Mouse (Mus musculus) layer of hippocampus, adult 8-10 months (tissue): ENCODE measurements at regions not wholly inside any gene's neighbourhood (a gene's known extent, or its start where the extent isn't known, plus 50 kb on each side); places are given as distances from the start of the nearest gene placed in this dataset.

Experiments
- DNase-seq, 2 experiments: peaks; one replicate each; pipeline ENCODE4 v3.0.0; 2022; ENCODE audit warnings: low spot score in 2 of 2

GRCm38 (mm10) chr17:88255744-88256598 lies 184.5 kb upstream of the Foxn2 start:
- peak in 1 of 2 experiments; percentile 71 for DNase-seq

DNA sequence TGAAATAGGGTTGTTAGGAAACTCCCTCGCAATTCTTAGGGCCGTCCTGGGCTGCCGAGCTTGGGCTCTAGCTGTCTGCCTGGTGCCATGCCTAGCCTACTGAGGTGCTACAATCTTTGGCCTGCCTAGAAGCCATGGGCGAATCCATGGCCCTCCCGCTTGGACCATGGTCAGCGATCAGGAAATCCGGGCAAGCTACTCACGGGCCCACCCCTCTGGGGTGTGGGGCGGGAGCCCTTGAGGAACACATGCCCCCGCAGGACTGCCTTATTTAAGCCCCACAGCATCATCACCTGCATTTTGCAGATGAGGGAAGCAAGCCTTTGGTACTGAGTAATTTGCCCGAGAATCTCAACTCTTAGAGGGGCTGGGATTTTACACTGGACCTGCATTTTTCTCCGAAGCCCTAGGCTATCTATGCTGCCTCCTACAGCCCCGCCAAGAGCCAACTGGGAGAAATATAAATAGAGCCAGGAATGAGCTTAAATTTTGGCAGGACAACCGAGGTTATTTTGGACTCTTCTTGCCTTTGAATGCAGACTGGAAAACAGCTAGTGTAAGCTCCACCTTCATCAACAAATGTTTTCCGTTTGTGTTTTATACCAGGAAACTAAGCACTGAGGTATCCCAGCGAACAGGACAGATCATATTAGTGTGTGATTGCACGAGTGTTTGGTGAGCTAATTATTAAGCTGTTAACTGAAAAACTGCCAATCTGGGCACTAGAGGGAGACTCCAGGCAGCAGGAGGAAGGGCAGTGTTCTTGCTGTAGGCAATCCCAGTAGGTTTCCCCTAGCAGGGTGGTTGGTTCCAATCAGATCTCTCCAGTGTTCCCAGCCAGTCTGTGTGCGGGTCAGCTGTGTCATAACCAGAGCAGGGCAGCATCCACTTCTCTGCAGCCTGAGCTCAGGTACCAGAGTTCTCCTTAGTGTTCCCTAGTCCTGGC lies 183.6 kb upstream of the Foxn2 start:
- peak; percentile 55 to 63 for DNase-seq

- DNase-seq: no peak
Measured at GRCm38 (mm10) chr17:88258361-88258796, 182.1 kb upstream of the Foxn2 start.

GRCm38 (mm10) chr17:88260176-88260575 lies 180.3 kb upstream of the Foxn2 start:
- no peak for DNase-seq

DNA sequence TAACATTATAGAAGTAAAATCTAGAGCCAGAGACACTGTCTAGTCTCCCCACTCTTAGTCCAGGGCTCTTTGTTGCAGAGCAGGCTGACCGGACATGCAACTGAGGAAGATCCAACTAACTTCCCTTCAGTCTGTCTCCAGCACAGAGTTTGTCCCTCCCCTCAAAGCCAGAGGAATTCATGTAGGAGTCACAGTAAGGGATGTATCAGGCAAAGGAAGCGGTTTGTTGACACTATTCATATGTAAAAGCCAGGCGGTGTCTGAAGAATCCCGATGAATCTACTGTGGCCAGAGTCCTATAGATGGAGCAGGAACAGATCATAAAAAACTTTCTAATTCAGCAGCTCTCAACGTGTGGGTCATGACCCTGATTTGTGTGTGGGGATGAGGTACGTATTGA lies 179.7 kb upstream of the Foxn2 start:
- DNase-seq: no peak

GRCm38 (mm10) chr17:88261556-88261955 lies 179.0 kb upstream of the Foxn2 start:
- no peak for DNase-seq

GRCm38 (mm10) chr17:88262326-88263187 lies 178.0 kb upstream of the Foxn2 start:
- DNase-seq: peak; percentile 79 to 85

- no peak for DNase-seq
Measured at GRCm38 (mm10) chr17:88265291-88265690, 175.2 kb upstream of the Foxn2 start.

GRCm38 (mm10) chr17:88268216-88268615 lies 172.3 kb upstream of the Foxn2 start:
- DNase-seq: no peak

DNA sequence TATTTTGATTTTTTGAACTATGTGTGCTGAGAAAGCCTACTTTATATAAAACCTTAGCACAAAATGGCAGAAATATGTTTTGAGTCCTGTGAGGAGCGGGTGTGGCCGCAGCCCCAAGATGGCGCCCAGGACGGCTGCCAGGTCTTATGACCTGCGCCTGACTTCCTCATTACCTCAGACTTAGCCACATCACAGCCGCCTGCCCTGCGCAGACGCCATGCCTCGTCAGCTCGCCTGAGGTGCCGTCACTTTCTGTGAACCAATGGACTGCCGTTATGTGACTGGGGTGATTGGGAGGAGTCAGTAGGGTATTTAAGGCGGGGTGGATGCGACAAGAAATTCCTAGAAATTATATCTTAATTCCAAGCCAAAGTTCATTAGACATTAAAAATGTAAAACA lies 171.7 kb upstream of the Foxn2 start:
- DNase-seq: no peak

DNA sequence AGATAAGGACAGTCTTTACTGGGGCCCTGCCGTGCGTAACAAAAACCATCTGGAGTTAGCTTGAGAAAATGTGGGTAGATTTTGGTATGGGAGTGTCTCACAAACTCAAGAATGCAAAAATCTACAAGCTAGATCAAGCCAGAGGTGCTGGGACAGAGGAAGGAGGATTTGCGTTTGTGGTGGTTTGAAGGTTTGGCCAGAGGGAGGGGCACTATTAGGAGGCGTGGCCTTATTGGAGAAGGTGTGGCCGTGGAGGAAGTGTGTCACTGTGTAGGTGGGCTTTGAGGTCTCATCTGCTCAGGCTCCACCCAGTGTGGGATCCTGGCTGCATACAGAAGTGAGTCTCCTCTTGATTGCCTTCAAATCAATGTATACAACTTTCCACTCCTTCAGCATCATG lies 169.6 kb upstream of the Foxn2 start:
- no peak for DNase-seq

DNA sequence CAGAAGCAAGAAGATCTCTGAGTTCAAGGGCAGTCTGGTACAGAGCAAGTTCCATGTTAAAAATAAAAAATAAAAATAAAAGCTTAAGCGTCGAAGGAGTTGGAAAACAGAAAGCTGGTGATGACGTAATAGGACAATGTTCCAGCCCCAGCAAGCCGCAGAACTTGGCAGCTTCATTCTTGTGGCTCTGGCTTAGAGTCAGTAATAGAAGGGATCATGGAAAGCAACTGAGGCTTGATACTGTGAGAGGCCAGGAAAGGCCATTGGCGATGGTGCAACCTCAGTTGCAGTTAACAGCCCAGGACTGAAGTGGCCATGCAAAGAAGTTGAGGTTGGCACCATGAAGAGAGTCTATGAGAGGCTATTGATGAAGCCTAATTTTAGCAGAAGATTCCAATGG lies 168.3 kb upstream of the Foxn2 start:
- no peak for DNase-seq

GRCm38 (mm10) chr17:88273520-88273919 lies 167.0 kb upstream of the Foxn2 start:
- DNase-seq: no peak

- DNase-seq: no peak
Measured at GRCm38 (mm10) chr17:88274003-88274698, 166.4 kb upstream of the Foxn2 start.

DNA sequence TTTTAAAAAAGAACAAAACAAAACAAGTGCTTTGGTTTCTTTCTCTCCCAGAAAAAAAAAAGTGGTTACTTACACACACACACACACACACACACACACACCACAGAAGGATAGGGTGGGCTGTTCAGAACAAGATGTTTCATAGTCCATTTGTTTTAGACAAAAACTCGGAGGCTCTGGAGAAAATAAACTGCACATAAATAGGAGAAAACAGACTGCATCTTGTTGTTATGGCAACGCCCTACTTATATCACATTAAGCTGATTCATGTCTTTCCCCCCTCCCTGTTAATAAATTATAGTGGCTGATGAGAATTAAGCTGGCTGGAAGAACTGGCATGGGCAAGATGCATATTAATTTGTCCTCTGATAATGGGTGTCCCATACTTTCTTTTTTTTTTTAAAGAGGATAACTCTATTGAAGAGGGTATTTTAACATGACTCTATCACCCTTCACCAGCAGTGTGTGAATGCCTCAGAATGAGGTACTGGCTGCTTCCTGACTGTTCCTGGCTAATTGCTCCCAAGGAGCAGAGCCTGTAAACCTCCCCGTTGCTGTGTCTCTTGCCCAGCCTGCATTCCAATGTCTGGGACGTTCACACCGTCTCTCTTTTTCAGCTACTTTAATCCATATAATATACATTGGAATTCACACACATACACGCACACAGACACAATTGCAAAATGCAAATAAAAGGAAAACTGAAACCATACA lies 165.6 kb upstream of the Foxn2 start:
- DNase-seq: no peak

DNA sequence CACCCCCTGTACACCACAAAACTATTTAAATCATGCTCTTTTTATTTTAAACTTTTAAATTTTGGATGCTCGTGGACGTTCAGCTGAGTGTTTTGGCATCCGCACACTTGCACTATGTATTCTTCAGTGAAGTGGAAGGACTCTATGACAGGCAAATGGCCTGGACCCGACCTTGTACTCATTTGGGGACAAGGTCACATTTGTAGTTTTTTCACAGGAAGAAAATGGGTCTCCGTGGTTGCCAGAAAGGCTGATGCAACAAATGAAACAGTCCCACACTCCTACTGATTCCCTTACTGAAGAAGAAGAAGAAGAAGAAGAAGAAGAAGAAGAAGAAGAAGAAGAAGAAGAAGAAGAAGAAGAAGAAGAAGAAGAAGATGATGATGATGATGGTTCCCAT lies 160.9 kb upstream of the Foxn2 start:
- no peak for DNase-seq

DNA sequence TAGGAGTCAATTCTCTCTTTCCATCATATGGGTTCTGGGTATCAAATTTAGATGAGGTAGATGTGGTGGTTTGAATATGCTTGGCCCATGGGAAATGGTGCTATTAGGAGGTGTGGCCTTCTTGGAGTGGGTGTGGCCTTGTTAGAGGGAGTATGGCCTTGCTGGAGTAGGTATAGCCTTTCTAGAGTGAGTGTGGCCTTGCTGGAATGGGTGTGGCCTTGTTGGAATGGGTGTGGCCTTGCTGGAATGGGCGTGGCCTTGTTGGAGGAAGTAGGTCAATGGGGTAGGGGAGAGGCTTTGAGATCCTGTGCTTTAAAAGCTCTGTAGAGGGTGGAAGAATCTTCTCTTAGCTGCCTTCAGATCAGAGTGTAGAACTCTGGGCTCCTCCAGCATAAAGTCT lies 157.8 kb upstream of the Foxn2 start:
- no peak for DNase-seq

DNA sequence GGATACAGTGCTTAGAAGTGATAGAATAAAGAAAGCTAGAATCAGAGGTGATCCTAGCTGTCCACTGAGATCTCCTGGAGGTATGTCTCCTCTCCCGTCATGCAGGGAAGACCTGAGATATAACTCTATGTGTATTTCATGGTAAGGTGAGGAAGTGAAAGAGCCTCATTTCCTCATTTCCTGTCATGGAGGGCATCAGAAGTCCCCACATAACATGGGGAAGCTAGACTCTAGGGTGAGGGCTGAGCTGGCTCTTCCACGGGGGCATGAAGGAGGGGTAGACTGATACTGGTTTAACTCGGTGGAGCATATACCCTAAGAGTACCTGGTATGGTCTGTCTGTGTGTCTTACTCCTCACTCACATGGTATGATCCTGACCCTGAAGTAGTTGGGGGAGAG lies 156.0 kb upstream of the Foxn2 start:
- DNase-seq: no peak

GRCm38 (mm10) chr17:88287861-88288260 lies 152.7 kb upstream of the Foxn2 start:
- DNase-seq: no peak

DNA sequence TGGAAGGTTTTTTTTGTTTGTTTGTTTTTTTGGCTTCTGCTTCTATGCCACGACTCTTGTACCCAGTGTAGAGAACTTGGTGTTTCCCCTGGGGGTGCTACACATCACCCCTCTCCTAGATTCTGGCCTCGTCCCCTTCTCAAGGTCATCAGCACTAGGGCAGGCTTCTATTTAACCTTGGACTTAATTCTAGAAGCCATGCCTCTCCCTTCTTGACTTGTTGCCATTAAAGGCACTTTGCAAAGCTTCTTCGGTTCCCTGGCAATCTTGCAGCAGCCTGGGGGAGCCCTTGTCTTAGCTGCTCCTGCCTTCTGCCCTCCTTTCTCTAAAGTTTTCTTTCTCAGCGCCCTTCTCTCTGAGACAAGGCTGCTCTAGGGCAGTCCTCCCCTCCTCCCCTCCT lies 143.0 kb upstream of the Foxn2 start:
- no peak for DNase-seq
